Mouse (Mus musculus) lung, postnatal 14 days (tissue): ENCODE data around the gene Gm4707.
"Not testable (repeated sequence)": the region's sequence is repeated elsewhere in the genome, so short reads cannot be mapped to it uniquely, and the experiment has no call there.

Experiments used
- DNase-seq: peaks from one replicate; pipeline ENCODE4 v3.0.0; 2021

Gm4707 gene

DNA sequence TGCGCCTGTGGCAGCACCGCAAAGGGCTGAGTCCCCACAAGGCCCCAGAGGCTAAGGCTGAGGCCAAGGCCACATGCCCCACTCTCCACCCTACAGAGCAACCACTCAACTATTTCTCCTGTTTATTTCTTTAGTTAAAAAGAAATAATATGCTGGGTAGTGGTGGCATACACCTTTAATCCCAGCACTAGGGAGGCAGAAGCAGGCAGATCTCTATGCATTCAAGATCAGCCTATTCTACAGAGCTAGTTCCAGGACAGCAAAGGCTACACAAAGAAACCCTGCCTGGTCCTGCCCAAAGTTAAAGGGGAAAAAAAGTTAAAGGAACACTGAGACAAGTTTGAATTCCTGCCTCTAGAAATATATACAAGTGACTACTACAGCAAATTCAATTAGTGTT, at the start of gene Gm4707:
TSS of gene Gm4707 (minus strand) at position 101 of the 400 bp plus-strand sequence.
- DNase-seq: no peak

- DNase-seq: no peak
These were observed 47.1 kb upstream of the Gm4707 start for GRCm38 (mm10) chr17:71506832-71507231.

DNA sequence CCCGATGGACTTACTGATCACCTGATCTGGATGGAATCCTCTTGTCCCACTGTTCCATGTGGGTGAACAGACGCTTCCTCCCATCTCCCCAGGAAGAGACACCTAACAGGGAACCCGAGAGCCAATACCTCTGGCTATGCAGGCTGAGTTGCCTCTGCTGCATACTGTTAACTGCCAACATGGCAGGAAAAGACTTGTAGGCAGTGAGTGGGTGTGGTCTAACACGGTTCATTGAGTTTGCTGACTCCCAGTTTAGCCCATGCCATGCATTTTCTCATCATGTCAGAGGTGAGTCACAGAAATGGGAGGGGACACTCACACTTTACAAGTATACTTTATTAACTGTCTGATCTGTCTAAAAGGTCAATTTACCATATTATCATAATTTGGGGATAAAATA, 36.1 kb upstream of the Gm4707 start:
- DNase-seq: no peak

- no peak for DNase-seq
These were observed 31.6 kb upstream of the Gm4707 start for GRCm38 (mm10) chr17:71491332-71491686.

DNA sequence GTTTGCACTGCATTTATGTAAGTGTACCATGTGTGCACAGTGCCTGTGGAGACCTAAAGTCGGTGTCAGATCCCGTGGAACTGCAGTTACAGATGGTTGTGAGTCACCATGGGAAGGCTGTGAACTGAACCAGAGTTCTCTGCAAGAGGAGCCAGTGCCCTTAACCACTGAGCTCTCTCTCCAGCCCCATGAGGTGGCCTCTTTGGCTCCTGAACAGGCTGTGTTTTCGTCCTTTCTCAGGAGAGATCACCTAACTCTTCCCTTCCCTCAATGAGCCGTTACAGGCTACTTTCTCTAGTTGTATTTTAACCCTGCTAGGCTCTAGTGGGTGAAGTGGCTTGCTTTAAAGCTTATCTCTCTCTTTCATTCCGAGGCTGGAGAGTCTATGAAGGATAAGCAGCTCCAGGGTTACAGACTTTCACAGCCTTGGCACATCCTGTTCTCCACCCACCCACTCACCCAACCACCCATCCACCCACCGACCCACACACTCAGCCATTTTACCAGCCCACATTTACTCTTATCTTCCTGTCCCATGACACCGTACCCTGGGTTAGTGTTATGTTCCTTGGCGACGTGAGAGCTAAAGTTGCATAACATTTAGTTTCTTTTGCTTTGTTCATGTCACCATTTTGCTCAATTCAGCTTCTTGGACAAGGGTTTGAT, 31.1 kb upstream of the Gm4707 start:
- no peak for DNase-seq

DNA sequence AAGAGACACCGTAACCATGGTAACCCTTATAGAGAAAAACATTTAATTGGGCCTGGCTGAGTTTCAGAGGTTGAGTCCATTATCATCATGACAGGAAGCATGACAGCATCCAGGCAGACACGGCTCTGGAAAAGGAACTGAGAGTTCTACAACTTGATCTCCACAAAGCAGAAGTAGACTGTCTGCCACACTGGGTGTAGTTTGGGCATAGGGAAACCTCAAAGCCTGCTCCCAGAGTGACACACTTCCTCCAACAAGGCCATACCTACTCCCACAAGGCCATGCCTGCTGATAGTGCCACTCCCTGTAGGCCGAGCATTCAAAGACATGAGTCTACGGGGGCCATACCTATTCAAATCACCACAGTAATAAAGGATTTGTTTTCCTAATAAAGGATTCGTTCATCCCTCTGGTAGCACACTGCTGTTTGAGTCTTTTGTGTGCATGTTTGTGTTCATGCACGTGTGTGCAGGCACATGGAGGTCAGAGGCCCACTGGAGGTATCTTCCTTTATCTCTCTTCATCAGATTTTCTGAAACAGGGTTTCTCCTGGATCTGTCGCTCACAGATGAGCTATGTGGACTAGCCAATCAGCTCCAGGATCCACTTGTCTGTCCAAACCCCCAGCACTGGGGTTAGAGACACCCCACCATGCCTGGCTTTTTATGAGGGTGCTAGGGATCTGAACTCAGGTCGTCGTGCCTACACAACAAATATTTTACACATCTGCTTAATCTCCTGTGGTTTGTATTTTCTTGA, 30.2 kb upstream of the Gm4707 start:
- DNase-seq: no peak

DNA sequence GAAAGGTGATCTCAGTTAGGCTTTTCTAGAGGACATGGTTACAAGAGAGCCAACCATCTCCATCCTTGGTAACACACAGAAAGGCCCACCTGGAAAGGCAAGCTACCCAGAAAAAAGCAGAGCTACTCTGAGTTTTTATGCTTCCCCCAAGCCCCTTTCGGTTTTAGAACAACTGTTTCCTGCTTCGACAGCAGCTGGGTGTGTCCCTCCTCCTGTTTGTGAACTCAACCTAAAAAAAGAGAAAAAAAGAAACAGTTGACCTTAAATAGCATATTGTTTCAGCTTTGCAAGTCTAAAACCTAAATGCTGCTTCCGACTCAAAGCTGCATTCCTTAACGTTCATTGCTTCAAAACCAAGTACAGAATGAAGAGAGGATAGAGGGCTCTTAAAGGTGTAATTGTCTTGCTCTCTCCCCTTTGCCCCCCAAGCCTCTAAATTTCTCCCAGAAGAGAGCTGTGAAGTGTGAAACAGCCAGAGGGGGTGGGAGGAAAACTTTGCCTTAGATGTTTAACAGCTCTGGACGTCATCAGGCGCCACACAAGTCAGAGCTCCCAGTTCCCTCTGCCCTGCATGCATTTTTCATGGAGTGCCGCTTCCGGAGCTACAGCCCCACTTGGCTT, 26.6 kb upstream of the Gm4707 start:
- peak; percentile 19 for DNase-seq

GRCm38 (mm10) chr17:71485791-71486230, 26.1 kb upstream of the Gm4707 start:
- peak; percentile 13 for DNase-seq

- no peak for DNase-seq
These were observed 25.0 kb upstream of the Gm4707 start for GRCm38 (mm10) chr17:71484711-71485110.

- no peak for DNase-seq
These were observed 23.8 kb upstream of the Gm4707 start for GRCm38 (mm10) chr17:71483418-71484060.

DNA sequence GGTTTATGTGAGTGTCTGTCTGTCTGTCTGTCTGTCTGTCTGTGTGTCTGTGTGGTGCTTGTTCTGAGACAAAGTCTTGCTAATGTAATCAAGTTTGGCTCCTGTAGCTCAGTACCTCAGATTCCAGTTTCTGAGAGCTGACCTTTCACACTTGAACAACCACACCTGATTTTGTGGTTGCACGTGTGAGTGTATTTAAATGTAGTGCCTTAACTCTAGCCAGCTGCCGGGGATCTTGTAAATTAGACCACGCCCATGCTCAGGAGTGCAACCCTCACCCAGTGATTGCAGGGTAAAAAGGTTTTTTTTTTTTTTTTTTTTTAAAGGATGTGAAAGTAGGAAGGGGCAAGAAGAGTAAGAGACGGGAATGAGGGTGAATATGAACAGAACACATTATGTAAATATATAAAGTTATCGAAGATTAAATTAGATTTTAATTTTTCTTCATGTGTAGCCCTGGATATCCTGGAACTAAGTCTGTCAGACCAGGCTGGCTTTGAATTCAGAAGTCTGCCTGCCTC, 19.7 kb upstream of the Gm4707 start:
- DNase-seq: no peak

DNA sequence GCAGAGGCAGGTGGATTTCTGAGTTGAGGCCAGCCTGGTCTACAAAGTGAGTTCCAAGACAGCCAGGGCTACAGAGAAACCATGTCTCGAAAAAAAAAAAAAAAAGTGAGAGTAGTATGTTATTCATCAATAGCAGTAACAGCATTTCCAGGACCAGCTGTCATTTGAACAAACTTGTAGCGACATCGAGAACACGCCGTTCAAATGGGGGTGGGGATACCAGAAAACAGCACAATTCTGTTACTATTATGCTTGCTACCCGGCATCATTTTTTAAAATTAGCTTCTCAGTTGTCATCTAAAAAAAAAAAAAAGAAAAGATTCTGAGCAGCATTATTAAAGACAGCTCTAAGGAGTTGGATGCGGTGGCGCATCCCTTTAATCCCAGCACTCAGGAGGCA, 17.8 kb upstream of the Gm4707 start:
- no peak for DNase-seq

- DNase-seq: no peak
These were observed 16.8 kb upstream of the Gm4707 start for GRCm38 (mm10) chr17:71476346-71477020.

DNA sequence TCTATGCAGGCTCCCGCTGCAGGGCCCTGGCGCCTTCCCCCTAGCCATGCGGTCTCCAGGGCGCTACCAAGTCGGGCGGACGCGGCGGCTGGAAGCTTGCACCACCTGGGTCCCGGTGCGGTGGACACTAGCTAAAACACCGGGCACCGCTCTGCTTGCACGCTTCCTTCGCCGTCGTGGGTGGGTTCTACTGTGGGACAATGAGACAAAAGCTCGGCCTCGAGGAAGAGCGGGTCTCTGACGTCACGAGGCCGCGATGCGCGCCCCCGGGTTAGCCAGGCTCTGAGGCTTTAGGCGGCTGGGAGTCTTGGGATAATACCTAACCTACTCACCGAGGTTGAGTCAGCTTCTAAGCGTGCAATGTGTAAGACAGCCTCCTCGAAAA, 16.0 kb upstream of the Gm4707 start:
- DNase-seq: peak; percentile 66

GRCm38 (mm10) chr17:71474762-71475704, 15.3 kb upstream of the Gm4707 start, which contains the start of gene Smchd1:
TSS of gene Smchd1 (minus strand) at chr17:71475343.
- peak; percentile 93 for DNase-seq

GRCm38 (mm10) chr17:71474128-71474527, 14.4 kb upstream of the Gm4707 start:
- DNase-seq: no peak

DNA sequence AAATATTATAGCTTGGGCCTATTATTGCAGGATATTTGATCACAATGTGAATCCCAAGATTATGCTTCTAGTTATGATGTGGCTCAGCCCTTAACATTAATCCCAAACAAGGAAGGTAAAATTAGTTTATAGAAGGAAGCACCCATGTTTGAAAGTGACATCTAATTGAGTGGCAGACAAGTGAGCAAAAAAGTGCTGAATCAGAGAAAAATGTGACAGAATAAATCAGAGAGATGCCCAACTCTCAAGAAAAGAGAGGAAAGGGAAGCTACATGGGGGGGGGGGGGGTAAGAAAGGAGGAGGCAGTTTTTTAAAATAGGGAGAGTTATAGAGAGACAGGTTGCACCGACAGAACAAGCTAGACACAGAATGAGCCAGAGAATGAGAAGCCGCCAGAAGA, 11.5 kb upstream of the Gm4707 start:
- DNase-seq: no peak

DNA sequence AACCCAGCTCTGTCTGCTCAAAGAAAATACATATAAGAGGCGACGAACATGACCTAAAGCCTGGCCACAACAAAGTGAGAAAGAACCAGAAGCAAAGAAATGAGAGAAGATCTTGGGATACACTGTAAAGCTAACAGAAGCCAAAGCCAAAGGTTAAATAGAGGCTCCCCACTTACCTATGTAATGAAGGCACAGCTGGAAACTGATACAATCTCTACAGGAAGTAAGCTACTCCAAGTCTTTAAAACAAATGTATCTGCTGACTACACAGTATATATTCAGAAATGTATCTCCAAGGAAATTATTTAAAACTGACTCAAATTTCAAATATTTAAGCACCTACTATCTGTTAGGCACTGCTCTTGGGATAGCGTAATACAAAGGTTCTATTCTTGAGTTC, 594 bp upstream of the Gm4707 start:
- DNase-seq: no peak

GRCm38 (mm10) chr17:71457361-71457760, 2.4 kb downstream of the Gm4707 start:
- DNase-seq: not testable (repeated sequence)

- DNase-seq: no peak
These were observed 14.5 kb downstream of the Gm4707 start for GRCm38 (mm10) chr17:71445191-71445590.

DNA sequence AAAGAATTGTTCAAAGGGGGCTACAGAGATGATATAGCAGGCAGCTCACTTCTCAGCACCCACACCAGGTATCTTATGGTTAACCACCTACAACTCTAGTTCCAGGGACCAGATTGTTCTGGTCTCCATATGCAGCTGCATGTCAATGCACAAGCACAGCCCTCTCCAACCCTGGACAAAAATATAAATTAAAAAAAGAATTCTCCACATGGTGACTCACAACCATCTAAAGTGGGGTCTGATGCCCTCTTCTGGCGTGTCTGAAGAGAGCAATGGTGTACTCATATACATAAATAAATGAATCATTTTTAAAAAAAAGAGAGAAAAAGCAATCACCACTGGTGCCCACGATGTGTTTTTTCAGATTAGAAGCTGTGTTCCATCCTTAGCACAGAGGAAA, 15.0 kb downstream of the Gm4707 start:
- DNase-seq: no peak

- DNase-seq: no peak
These were observed 15.6 kb downstream of the Gm4707 start for GRCm38 (mm10) chr17:71444126-71444525.
